Mouse (Mus musculus): ENCODE results near the gene Trim72. TPM values are rescaled to one million over a fixed set of nuclear protein-coding genes. Genes with fewer than 3 reads are reported as not detected.

Gene Trim72
- polyA plus RNA-seq, 1 experiment from 2014 or later: not detected

- H3K4me2 ChIP-seq (ENCODE audit: low read length): no peak overlapping the region
- ATAC-seq (no peak), DNase-seq (ENCODE audit: low spot score) (no peak)
- no peaks in the 10 kb centered on the region for H3K9me3 ChIP-seq (replicated peaks; ENCODE audit: control insufficient read depth, low read length)
- H3K9ac ChIP-seq (ENCODE audit: low read length): no peak overlapping the region
- H3K4me1 ChIP-seq (ENCODE audit: control insufficient read depth, insufficient read depth, low read length): no peaks in the 10 kb centered on the region
- no peak overlapping the region for H3K4me3 ChIP-seq (ENCODE audit: low read depth, low read length)
- H3K36me3 ChIP-seq (ENCODE audit: control insufficient read depth, insufficient read depth, low read length): peaks cover 74% of the 10 kb centered on the region
- no peak overlapping the region for H3K27ac ChIP-seq (ENCODE audit: low read depth, low read length)
- 93% methylated on average over 1 of the region's 1 CpGs for WGBS
- no peaks in the 10 kb centered on the region for H3K27me3 ChIP-seq (replicated peaks; ENCODE audit: control insufficient read depth, insufficient read depth, low read length)
These were observed 14.8 kb upstream of the Trim72 start for GRCm38 (mm10) chr7:127988904-127989303.

GRCm38 (mm10) chr7:127991643-127992487 lies 11.9 kb upstream of the Trim72 start:
- H3K27ac ChIP-seq (ENCODE audit: low read depth, low read length): no peak overlapping the region
- WGBS: 55% methylated on average over 6 of the region's 6 CpGs
- H3K9ac ChIP-seq (ENCODE audit: low read length): no peak overlapping the region
- peaks cover 45% of the 10 kb centered on the region for H3K36me3 ChIP-seq (ENCODE audit: control insufficient read depth, insufficient read depth, low read length)
- H3K4me3 ChIP-seq (ENCODE audit: low read depth, low read length): no peak overlapping the region
- H3K4me2 ChIP-seq (ENCODE audit: low read length): no peak overlapping the region
- H3K9me3 ChIP-seq (replicated peaks; ENCODE audit: control insufficient read depth, low read length): no peaks in the 10 kb centered on the region
- no peaks in the 10 kb centered on the region for H3K4me1 ChIP-seq (ENCODE audit: control insufficient read depth, insufficient read depth, low read length)
- no peaks in the 10 kb centered on the region for H3K27me3 ChIP-seq (replicated peaks; ENCODE audit: control insufficient read depth, insufficient read depth, low read length)
- DNase-seq (ENCODE audit: low spot score): peak; percentile 85
- ATAC-seq: peak; percentile 69

GRCm38 (mm10) chr7:127992488-127993340 lies 11.0 kb upstream of the Trim72 start:
- Histone ChIP-seq H3K36me3 (ENCODE audit: control insufficient read depth, insufficient read depth, low read length) (peaks cover 36% of the 10 kb centered on the region), H3K4me1 (ENCODE audit: control insufficient read depth, insufficient read depth, low read length) (no peaks in the 10 kb centered on the region), H3K9me3 (replicated peaks; ENCODE audit: control insufficient read depth, low read length) (no peaks in the 10 kb centered on the region), H3K4me2 (ENCODE audit: low read length) (no peak overlapping the region), H3K4me3 (ENCODE audit: low read depth, low read length) (no peak overlapping the region), H3K9ac (ENCODE audit: low read length) (no peak overlapping the region), H3K27me3 (replicated peaks; ENCODE audit: control insufficient read depth, insufficient read depth, low read length) (no peaks in the 10 kb centered on the region), H3K27ac (ENCODE audit: low read depth, low read length) (no peak overlapping the region)
- no peak for DNase-seq (ENCODE audit: low spot score)
- no peak for ATAC-seq
- 54% methylated on average over 5 of the region's 5 CpGs for WGBS

GRCm38 (mm10) chr7:127993341-127993977 lies 10.3 kb upstream of the Trim72 start, which contains the start of gene Pycard:
Pycard (minus strand) TSS chr7:127993867.
- ATAC-seq (no peak), DNase-seq (ENCODE audit: low spot score) (no peak)
- Histone ChIP-seq H3K4me1 (ENCODE audit: control insufficient read depth, insufficient read depth, low read length) (no peaks in the 10 kb centered on the region), H3K9me3 (replicated peaks; ENCODE audit: control insufficient read depth, low read length) (no peaks in the 10 kb centered on the region), H3K4me2 (ENCODE audit: low read length) (0 out of 2 replicates have a peak within 1 kb of the TSS, but pooled peaks have one; percentile 14), H3K27ac (ENCODE audit: low read depth, low read length) (no peak within 1 kb of the TSS), H3K9ac (ENCODE audit: low read length) (peak within 1 kb of the TSS; percentile 13; the same call in 1 of the 2 replicates), H3K27me3 (replicated peaks; ENCODE audit: control insufficient read depth, insufficient read depth, low read length) (no peaks in the 10 kb centered on the region), H3K36me3 (ENCODE audit: control insufficient read depth, insufficient read depth, low read length) (peaks cover 29% of the 10 kb centered on the region), H3K4me3 (ENCODE audit: low read depth, low read length) (no peak within 1 kb of the TSS)
- 22% methylated on average over 18 of the region's 18 CpGs for WGBS

GRCm38 (mm10) chr7:127999436-127999835 lies 4.3 kb upstream of the Trim72 start:
- H3K27ac ChIP-seq (ENCODE audit: low read depth, low read length): no peak overlapping the region
- H3K9me3 ChIP-seq (replicated peaks; ENCODE audit: control insufficient read depth, low read length): no peaks in the 10 kb centered on the region
- no peaks in the 10 kb centered on the region for H3K4me1 ChIP-seq (ENCODE audit: control insufficient read depth, insufficient read depth, low read length)
- no peaks in the 10 kb centered on the region for H3K36me3 ChIP-seq (ENCODE audit: control insufficient read depth, insufficient read depth, low read length)
- no peak overlapping the region for H3K4me3 ChIP-seq (ENCODE audit: low read depth, low read length)
- no peaks in the 10 kb centered on the region for H3K27me3 ChIP-seq (replicated peaks; ENCODE audit: control insufficient read depth, insufficient read depth, low read length)
- H3K9ac ChIP-seq (ENCODE audit: low read length): no peak overlapping the region
- WGBS: 80% methylated on average over 1 of the region's 1 CpGs
- H3K4me2 ChIP-seq (ENCODE audit: low read length): no peak overlapping the region
- no peak for DNase-seq (ENCODE audit: low spot score)
- no peak for ATAC-seq

DNA sequence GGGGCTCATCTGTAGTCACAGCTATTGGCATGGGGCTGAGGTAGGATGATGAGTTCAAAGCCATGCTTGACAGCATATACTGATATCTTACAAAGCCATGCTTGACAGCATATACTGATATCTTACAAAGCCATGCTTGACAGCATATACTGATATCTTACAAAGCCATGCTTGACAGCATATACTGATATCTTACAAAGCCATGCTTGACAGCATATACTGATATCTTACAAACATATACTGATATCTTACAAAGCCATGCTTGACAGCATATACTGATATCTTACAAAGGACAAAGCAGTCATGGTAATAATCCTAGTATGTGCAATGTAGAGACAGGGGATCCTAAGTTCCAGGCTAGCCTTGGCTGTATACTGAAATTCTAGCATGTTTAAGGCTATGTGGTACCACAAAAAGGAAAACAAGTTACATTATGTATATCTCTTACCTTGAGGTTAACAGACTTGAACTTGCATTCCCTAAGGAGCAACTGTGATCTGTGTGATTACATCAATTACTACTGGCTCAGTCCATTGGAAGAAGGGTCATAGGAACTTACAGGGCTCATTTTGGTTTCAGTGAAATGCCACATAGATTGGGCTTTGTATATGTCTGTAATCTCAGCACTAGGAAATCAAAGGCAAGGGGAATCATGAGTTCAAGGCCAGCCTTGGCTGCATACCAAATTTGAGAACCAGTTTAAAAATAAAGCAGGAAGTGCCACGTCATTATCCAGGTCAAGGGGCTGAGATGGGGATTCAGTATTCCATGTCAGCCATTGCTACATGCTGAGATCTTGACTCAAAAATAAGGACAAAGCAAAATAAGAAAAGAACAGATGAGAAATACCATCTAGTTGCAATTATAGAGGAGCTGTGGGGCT lies 3.4 kb upstream of the Trim72 start:
- no peak for DNase-seq (ENCODE audit: low spot score)
- H3K9ac ChIP-seq (ENCODE audit: low read length): no peak overlapping the region
- H3K36me3 ChIP-seq (ENCODE audit: control insufficient read depth, insufficient read depth, low read length): no peaks in the 10 kb centered on the region
- H3K9me3 ChIP-seq (replicated peaks; ENCODE audit: control insufficient read depth, low read length): no peaks in the 10 kb centered on the region
- H3K4me2 ChIP-seq (ENCODE audit: low read length): no peak overlapping the region
- no peak for ATAC-seq
- H3K27ac ChIP-seq (ENCODE audit: low read depth, low read length): no peak overlapping the region
- WGBS: 86% methylated on average over 1 of the region's 1 CpGs
- no peaks in the 10 kb centered on the region for H3K27me3 ChIP-seq (replicated peaks; ENCODE audit: control insufficient read depth, insufficient read depth, low read length)
- no peaks in the 10 kb centered on the region for H3K4me1 ChIP-seq (ENCODE audit: control insufficient read depth, insufficient read depth, low read length)
- H3K4me3 ChIP-seq (ENCODE audit: low read depth, low read length): no peak overlapping the region

GRCm38 (mm10) chr7:128003098-128003497 lies 651 bp upstream of the Trim72 start:
- no peak for ATAC-seq
- no peaks in the 10 kb centered on the region for H3K9me3 ChIP-seq (replicated peaks; ENCODE audit: control insufficient read depth, low read length)
- no peak for DNase-seq (ENCODE audit: low spot score)
- H3K4me3 ChIP-seq (ENCODE audit: low read depth, low read length): no peak overlapping the region
- H3K36me3 ChIP-seq (ENCODE audit: control insufficient read depth, insufficient read depth, low read length): no peaks in the 10 kb centered on the region
- 89% methylated on average over 6 of the region's 6 CpGs for WGBS
- H3K4me1 ChIP-seq (ENCODE audit: control insufficient read depth, insufficient read depth, low read length): no peaks in the 10 kb centered on the region
- H3K9ac ChIP-seq (ENCODE audit: low read length): no peak overlapping the region
- H3K4me2 ChIP-seq (ENCODE audit: low read length): no peak overlapping the region
- H3K27me3 ChIP-seq (replicated peaks; ENCODE audit: control insufficient read depth, insufficient read depth, low read length): no peaks in the 10 kb centered on the region
- no peak overlapping the region for H3K27ac ChIP-seq (ENCODE audit: low read depth, low read length)

GRCm38 (mm10) chr7:128004150-128004486 lies 369 bp downstream of the Trim72 start:
- 79% methylated on average over 5 of the region's 5 CpGs for WGBS
- ATAC-seq: no peak
- no peak overlapping the region for H3K4me2 ChIP-seq (ENCODE audit: low read length)
- H3K27me3 ChIP-seq (replicated peaks; ENCODE audit: control insufficient read depth, insufficient read depth, low read length): no peaks in the 10 kb centered on the region
- H3K27ac ChIP-seq (ENCODE audit: low read depth, low read length): no peak overlapping the region
- H3K9me3 ChIP-seq (replicated peaks; ENCODE audit: control insufficient read depth, low read length): no peaks in the 10 kb centered on the region
- no peak for DNase-seq (ENCODE audit: low spot score)
- H3K4me1 ChIP-seq (ENCODE audit: control insufficient read depth, insufficient read depth, low read length): no peaks in the 10 kb centered on the region
- no peak overlapping the region for H3K4me3 ChIP-seq (ENCODE audit: low read depth, low read length)
- H3K9ac ChIP-seq (ENCODE audit: low read length): no peak overlapping the region
- no peaks in the 10 kb centered on the region for H3K36me3 ChIP-seq (ENCODE audit: control insufficient read depth, insufficient read depth, low read length)

Data from forebrain, embryonic 14.5 days (tissue).